Mouse (Mus musculus) small intestine, adult 2 months (tissue): ENCODE results near the gene Acox2.

Experiments used
- CTCF ChIP-seq: fragments of 200-500 bp; IDR thresholded peaks from 2 replicates; pipeline ENCODE4 v1.5.1; 2012; ENCODE audit warnings: low read depth, mild to moderate bottlenecking, control low read depth, inconsistent platforms, low read length, moderate library complexity, mixed read lengths; ENCODE audit not compliant: insufficient replicate concordance, insufficient read length; ENCODE audit errors: extremely low read depth
- POLR2A ChIP-seq: fragments of 200-500 bp; IDR thresholded peaks from 2 replicates; pipeline ENCODE4 v1.6.1; 2012; ENCODE audit warnings: low read depth, mild to moderate bottlenecking, control low read depth, inconsistent platforms, low read length, moderate library complexity

DNA sequence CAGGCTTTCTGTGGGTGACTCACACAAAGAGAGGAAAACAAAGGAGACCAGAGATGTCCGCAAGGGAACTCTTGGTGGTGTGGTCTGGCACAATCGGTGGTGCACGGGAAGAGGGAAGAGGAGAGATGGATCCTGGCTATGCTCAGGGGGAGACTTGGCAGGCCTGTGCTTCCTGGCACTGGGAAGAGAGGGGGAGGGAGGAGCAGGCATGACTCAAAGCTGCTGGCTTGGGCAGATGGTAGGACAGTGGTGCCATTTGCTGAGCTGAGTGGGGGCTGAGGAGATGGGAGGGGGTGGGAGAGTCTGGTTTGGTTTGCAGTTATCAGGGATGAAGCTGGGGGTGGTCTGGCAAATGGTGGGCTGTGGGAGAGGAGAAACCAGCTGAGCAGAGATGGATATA, 50.3 kb downstream of the Acox2 start:
- TF ChIP-seq CTCF = no peak
- no peak for TF ChIP-seq POLR2A
